Mouse (Mus musculus): ENCODE measurements around the gene Gpc6. TPM values are rescaled to one million over a fixed set of nuclear protein-coding genes. Genes with fewer than 3 reads are reported as not detected.

Gpc6 gene
- polyA plus RNA-seq, 1 experiment from 2014 or later, result 37.6 TPM

DNA sequence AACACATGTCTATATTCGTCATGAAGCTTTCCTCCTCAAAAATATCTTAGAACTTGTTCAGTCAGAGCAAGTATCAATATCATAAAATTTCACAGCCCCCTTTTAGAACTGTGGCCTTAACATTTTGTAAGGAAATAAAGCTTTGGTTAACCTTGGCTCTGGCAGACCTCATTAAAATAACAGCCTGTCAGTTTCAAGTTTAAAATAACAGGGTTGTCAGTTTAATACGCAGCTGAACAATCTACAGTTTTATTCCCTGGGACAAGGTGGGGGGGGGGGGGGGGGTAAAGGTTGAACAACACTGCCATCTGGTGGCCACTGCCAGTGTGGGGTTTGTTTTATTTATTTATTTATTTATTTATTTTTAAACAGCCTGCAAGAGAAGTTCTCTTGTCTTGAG, 1013.4 kb downstream of the Gpc6 start:
- H3K4me3 ChIP-seq (replicated peaks), result no peak overlapping the region
- no peaks in the 10 kb centered on the region for H3K4me1 ChIP-seq (replicated peaks)
- no peak overlapping the region for H3K4me2 ChIP-seq (replicated peaks)
- no peak overlapping the region for H3K9ac ChIP-seq
- ATAC-seq, result peak; percentile 31; the same call in 1 of the 2 replicates
- WGBS, result 18% methylated on average over 2 of the region's 2 CpGs
- no peak overlapping the region for H3K27ac ChIP-seq
- H3K27me3 ChIP-seq (replicated peaks), result no peaks in the 10 kb centered on the region
- H3K9me3 ChIP-seq, result no peaks in the 10 kb centered on the region
- H3K36me3 ChIP-seq, result no peaks in the 10 kb centered on the region

DNA sequence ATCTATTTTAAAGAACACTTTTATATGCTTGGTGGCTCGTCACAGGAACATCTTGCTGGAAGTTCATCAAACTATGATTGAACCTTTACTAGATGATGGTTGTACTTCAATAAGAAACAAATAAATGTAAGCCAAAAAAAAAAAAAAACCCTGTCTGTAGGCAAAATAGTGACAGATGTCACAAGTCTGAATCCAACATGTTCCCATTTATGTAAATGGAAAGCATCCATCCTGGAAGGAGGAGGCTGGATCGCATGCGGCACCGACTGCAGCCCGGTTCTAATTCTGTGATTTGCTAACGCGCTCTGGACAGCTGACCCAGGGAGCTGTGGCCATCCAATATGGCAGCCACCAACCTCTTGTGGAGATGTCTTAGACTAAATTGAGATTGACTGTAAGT, 1014.4 kb downstream of the Gpc6 start:
- no peaks in the 10 kb centered on the region for H3K4me1 ChIP-seq (replicated peaks)
- H3K9me3 ChIP-seq, result no peaks in the 10 kb centered on the region
- ATAC-seq, result no peak
- H3K4me3 ChIP-seq (replicated peaks), result no peak overlapping the region
- H3K36me3 ChIP-seq, result no peaks in the 10 kb centered on the region
- no peak overlapping the region for H3K9ac ChIP-seq
- no peak overlapping the region for H3K4me2 ChIP-seq (replicated peaks)
- WGBS, result 93% methylated on average over 7 of the region's 7 CpGs
- no peak overlapping the region for H3K27ac ChIP-seq
- no peaks in the 10 kb centered on the region for H3K27me3 ChIP-seq (replicated peaks)

DNA sequence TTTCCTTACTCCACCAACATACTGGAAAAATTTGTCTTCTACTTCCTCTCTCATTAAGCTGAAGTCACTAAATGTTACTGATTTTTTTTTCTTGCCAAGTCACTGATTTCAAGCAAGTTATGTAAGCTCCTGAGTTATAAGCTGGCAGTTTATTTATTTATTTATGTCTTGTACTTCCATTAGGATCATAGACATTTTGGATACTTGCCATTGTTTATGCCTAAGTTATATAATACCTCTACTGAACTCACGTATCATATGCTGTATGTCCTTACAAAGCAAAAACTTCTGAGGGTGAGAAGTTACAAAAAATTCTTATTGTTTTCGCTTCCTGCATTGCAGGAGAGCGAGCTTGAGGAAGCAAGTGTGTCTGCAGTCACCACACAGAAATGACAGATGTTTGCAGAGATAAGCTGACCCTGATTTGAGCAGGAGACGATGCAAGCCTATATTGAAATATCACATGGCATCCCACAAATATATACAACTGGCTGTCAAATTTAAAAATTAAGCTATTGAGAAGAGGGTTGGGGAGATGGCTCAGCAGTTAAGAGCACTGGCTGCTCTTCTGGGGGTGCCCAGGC, 1020.9 kb downstream of the Gpc6 start:
- no peak for ATAC-seq

DNA sequence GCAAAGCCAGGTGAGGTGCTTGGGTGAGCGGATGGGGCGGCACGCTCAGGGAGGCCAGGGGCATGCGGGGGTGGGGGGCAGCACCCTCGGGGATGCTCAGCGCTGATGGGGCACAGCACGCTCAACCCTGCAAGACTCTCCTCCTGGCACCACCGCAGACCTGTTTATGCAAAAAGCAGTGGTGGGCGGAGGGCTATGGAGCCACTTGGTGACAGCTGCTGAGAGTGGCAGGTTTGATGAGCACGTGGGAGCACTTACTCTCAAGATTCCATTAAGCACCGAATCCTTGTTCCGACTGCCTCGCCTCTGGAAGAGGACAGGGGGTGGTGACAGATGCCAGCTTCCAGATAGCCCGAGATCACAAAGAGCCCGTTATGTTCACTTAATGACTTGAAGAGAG, 1026.2 kb downstream of the Gpc6 start:
- no peak overlapping the region for H3K9ac ChIP-seq
- no peaks in the 10 kb centered on the region for H3K9me3 ChIP-seq
- no peak overlapping the region for H3K27ac ChIP-seq
- no peak overlapping the region for H3K4me2 ChIP-seq (replicated peaks)
- H3K36me3 ChIP-seq, result no peaks in the 10 kb centered on the region
- 73% methylated on average over 15 of the region's 15 CpGs for WGBS
- no peaks in the 10 kb centered on the region for H3K27me3 ChIP-seq (replicated peaks)
- H3K4me1 ChIP-seq (replicated peaks), result no peaks in the 10 kb centered on the region
- no peak overlapping the region for H3K4me3 ChIP-seq (replicated peaks)
- peak; percentile 34; the same call in 1 of the 2 replicates for ATAC-seq

More for the DNA sequence above, 1020.9 kb downstream of the Gpc6 start:
- Histone ChIP-seq H3K27me3 (replicated peaks) (no peaks in the 10 kb centered on the region), H3K9ac (no peak overlapping the region), H3K27ac (no peak overlapping the region), H3K4me2 (replicated peaks) (no peak overlapping the region), H3K4me1 (replicated peaks) (no peaks in the 10 kb centered on the region), H3K36me3 (no peaks in the 10 kb centered on the region), H3K4me3 (replicated peaks) (no peak overlapping the region), H3K9me3 (no peaks in the 10 kb centered on the region)
- 78% methylated on average over 4 of the region's 4 CpGs for WGBS

DNA sequence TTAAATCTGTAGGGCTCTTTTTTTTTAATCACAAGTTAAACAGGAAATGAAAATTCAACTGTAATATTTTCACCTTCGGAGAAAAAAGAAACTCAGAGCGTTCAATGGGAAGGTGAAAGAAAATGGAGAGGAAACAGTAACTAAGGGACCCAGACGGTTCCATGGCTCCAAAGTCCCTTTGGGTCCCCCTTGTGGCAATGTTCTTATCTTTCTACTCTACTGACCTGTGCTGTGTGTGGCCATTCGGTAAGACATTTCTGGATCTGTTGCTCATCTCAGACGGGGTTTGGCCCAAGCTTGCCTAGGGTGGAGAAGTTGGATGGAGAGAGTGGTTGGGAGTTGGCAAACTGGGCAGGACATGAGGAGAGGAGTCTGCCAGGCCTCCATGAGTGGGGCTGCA, 1026.6 kb downstream of the Gpc6 start:
- Histone ChIP-seq H3K36me3 (no peaks in the 10 kb centered on the region), H3K9me3 (no peaks in the 10 kb centered on the region), H3K27ac (no peak overlapping the region), H3K4me2 (replicated peaks) (no peak overlapping the region), H3K9ac (no peak overlapping the region), H3K4me3 (replicated peaks) (no peak overlapping the region), H3K27me3 (replicated peaks) (no peaks in the 10 kb centered on the region), H3K4me1 (replicated peaks) (no peaks in the 10 kb centered on the region)
- WGBS, result 55% methylated on average over 5 of the region's 5 CpGs
- ATAC-seq, result no peak

DNA sequence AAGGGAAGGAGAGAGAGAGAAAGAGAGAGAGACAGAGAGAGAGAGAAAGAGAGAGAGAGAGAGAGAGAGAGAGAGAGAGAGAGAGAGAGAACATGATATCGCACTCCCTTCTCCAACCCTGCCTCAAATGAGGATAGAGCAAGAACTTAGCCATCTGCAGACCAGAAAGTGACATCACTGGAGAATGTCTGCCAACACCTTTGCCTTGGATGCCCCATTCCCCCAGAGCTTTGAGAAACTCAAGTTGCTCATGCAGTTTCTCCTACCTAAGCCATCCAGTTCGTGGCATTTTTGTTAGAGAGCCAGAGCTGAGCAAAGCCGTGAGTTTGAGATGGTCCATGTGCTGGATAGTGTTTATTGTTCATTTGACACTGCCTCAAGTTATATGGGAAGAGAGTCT, 1030.9 kb downstream of the Gpc6 start:
- 75% methylated on average over 3 of the region's 3 CpGs for WGBS
- Histone ChIP-seq H3K4me2 (replicated peaks) (no peak overlapping the region), H3K36me3 (no peaks in the 10 kb centered on the region), H3K4me3 (replicated peaks) (no peak overlapping the region), H3K27ac (no peak overlapping the region), H3K9ac (no peak overlapping the region), H3K9me3 (no peaks in the 10 kb centered on the region), H3K27me3 (replicated peaks) (no peaks in the 10 kb centered on the region), H3K4me1 (replicated peaks) (no peaks in the 10 kb centered on the region)
- no peak for ATAC-seq

DNA sequence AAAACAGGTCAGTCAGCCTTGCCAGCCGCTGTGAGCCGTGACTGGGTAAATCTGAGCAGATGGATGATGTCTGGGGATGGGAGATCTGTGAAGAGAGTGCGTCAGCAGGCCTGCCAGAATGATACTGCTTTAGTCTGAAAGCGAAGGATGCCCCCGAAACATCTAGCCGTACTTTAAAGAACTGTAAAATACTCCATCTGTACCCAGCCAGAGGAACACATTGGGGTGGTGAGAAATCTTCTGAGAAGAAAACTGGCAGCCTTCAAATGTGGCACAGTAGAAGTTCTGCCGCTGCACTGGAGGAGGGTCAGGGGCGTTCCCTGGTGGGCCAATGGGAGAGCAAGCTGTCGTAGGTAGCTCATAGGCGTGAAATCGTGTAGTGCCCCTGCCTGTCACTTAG, 1033.3 kb downstream of the Gpc6 start:
- H3K4me1 ChIP-seq (replicated peaks), result no peaks in the 10 kb centered on the region
- H3K4me2 ChIP-seq (replicated peaks), result no peak overlapping the region
- H3K9ac ChIP-seq, result no peak overlapping the region
- no peak overlapping the region for H3K27ac ChIP-seq
- H3K27me3 ChIP-seq (replicated peaks), result no peaks in the 10 kb centered on the region
- WGBS, result 91% methylated on average over 11 of the region's 11 CpGs
- ATAC-seq, result no peak
- no peaks in the 10 kb centered on the region for H3K9me3 ChIP-seq
- no peak overlapping the region for H3K4me3 ChIP-seq (replicated peaks)
- no peaks in the 10 kb centered on the region for H3K36me3 ChIP-seq

DNA sequence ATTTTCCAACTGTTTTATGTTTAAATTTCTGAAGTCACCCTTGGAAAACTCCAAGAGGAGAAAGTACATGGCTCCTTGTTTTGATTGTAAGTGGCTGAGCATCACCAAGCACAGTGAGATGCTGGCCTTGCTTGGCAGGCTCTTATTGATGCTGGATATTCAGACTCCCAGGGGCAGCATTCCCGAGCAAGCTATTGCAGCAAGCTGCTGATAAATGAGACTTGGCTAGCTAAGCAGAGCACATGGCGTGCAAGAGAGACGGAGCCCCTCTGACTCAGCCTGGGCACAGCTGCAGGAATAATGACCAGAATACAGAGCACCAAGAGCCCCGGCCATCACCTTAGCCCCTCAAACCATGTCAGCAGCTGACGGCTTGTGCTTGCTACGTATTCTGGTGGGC, 1036.2 kb downstream of the Gpc6 start:
- 43% methylated on average over 6 of the region's 6 CpGs for WGBS
- no peak overlapping the region for H3K4me2 ChIP-seq (replicated peaks)
- no peak; the same call in 1 of the 2 replicates for ATAC-seq

DNA sequence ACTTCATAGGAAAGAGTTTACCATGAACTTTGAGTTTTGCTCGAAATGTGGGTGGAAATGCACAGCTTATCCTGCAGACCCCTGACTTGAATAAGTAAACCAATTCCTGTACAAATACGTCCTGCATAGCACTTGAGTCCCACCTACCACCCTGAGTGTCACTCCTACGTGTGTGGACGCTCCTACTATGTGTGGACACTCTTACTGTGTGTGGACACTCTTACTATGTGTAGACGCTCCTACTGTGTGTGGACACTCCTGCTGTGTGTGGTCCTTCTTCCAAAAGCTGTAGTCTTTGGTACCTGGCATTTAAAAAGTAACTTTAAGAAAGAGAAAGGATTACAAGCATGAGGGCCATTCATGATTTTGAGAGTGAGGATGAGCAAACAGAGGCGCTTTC, 1036.7 kb downstream of the Gpc6 start:
- no peak overlapping the region for H3K4me2 ChIP-seq (replicated peaks)
- no peaks in the 10 kb centered on the region for H3K9me3 ChIP-seq
- H3K36me3 ChIP-seq, result no peaks in the 10 kb centered on the region
- WGBS, result 84% methylated on average over 6 of the region's 6 CpGs
- ATAC-seq, result no peak
- no peak overlapping the region for H3K9ac ChIP-seq
- H3K4me1 ChIP-seq (replicated peaks), result no peaks in the 10 kb centered on the region
- H3K27me3 ChIP-seq (replicated peaks), result no peaks in the 10 kb centered on the region
- no peak overlapping the region for H3K4me3 ChIP-seq (replicated peaks)
- H3K27ac ChIP-seq, result no peak overlapping the region

More for the DNA sequence above, 1036.2 kb downstream of the Gpc6 start:
- Histone ChIP-seq H3K36me3 (no peaks in the 10 kb centered on the region), H3K9ac (no peak overlapping the region), H3K27me3 (replicated peaks) (no peaks in the 10 kb centered on the region), H3K4me3 (replicated peaks) (no peak overlapping the region), H3K27ac (no peak overlapping the region), H3K4me1 (replicated peaks) (no peaks in the 10 kb centered on the region), H3K9me3 (no peaks in the 10 kb centered on the region)

DNA sequence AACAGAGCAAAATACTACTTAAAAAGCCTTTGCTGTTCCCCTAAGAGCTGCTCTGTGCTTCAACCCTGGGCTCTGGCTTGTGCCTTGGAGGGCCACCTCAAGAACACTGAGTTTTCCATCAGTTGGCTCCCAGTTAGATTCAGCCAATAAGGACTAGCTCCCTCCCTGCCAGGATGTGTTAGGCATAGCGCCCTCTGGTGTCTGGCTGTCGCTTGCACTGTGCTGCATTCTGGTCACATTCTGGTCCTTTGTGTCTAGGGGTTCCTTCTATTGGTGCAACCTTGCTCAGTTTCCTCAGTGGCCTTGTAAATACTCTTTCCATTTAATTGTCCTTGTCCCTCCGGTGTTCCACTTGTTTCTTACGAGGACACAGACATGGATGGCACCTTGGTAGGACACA, 1037.3 kb downstream of the Gpc6 start:
- no peaks in the 10 kb centered on the region for H3K27me3 ChIP-seq (replicated peaks)
- H3K9me3 ChIP-seq, result no peaks in the 10 kb centered on the region
- no peak overlapping the region for H3K4me3 ChIP-seq (replicated peaks)
- H3K4me1 ChIP-seq (replicated peaks), result no peaks in the 10 kb centered on the region
- H3K36me3 ChIP-seq, result no peaks in the 10 kb centered on the region
- WGBS, result 70% methylated on average over 4 of the region's 4 CpGs
- H3K9ac ChIP-seq, result no peak overlapping the region
- no peak; the same call in 1 of the 2 replicates for ATAC-seq
- H3K27ac ChIP-seq, result no peak overlapping the region
- no peak overlapping the region for H3K4me2 ChIP-seq (replicated peaks)

DNA sequence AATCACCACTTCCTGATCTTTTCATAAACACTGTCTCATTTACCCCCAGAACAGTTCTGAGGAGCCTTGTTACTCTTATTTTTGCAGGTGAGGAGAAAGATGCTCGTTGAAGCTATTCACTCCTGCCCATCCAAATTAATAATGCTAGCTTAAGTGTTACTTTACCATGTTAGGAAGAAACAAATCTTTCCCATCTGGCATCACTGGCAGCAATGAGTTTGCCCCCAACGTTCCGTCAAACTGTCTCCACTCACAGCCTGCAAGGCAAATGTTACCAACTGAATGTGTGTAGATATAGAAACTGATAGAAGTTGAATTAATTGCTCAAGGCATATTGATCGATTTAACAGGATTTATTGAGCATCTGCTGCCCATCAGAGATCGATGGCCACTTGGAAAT, 1047.5 kb downstream of the Gpc6 start:
- Histone ChIP-seq H3K4me2 (replicated peaks) (no peak overlapping the region), H3K4me1 (replicated peaks) (no peaks in the 10 kb centered on the region), H3K36me3 (no peaks in the 10 kb centered on the region), H3K4me3 (replicated peaks) (no peak overlapping the region), H3K27ac (no peak overlapping the region), H3K9me3 (no peaks in the 10 kb centered on the region), H3K27me3 (replicated peaks) (no peaks in the 10 kb centered on the region), H3K9ac (no peak overlapping the region)
- no peak for ATAC-seq
- 88% methylated on average over 5 of the region's 5 CpGs for WGBS

DNA sequence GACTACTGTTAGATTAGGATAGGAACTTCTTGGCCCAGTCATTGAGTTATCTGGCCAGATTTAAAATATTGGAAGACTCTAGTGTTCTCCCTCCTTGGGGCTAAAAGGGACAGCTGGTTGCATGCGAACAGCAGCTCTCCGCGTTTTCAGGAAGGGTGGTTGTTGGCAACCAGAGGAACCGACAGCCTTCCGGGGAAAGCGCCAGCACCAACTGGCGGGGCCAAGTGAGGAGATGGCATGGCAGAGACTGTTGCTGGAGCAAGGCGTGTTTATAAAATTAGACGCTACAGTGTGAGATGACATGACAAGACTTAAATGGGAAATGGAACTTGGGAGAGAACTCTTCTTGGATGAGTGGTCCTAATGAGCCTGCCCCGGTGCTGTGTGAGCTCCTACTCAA, 1056.4 kb downstream of the Gpc6 start:
- no peak for ATAC-seq
- Histone ChIP-seq H3K4me2 (replicated peaks) (no peak overlapping the region), H3K27ac (no peak overlapping the region), H3K36me3 (no peaks in the 10 kb centered on the region), H3K4me3 (replicated peaks) (no peak overlapping the region), H3K9me3 (no peaks in the 10 kb centered on the region), H3K4me1 (replicated peaks) (no peaks in the 10 kb centered on the region), H3K27me3 (replicated peaks) (no peaks in the 10 kb centered on the region), H3K9ac (no peak overlapping the region)
- 92% methylated on average over 10 of the region's 10 CpGs for WGBS

DNA sequence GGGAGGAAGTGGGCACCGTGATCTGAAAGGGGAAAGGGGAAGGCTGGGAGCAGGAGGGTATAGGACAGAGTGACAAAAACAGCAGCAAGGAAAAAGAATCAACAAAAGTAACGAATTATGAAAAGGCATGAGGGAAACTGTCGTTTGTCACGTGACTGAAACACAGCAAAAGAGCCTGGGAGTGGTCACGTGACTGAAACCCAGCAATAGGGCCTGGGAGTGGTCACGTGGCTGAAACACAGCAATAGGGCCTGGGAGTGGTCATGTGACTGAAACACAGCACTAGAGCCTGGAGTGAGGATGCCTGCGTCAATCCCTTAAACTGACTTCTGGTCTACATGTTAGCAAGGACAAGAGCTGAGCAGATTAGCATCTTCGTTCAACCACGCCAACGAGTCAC, 1063.3 kb downstream of the Gpc6 start:
- no peaks in the 10 kb centered on the region for H3K36me3 ChIP-seq
- H3K27ac ChIP-seq, result no peak overlapping the region
- H3K9ac ChIP-seq, result no peak overlapping the region
- H3K4me2 ChIP-seq (replicated peaks), result no peak overlapping the region
- no peaks in the 10 kb centered on the region for H3K9me3 ChIP-seq
- H3K27me3 ChIP-seq (replicated peaks), result no peaks in the 10 kb centered on the region
- WGBS, result 87% methylated on average over 10 of the region's 10 CpGs
- H3K4me1 ChIP-seq (replicated peaks), result no peaks in the 10 kb centered on the region
- no peak overlapping the region for H3K4me3 ChIP-seq (replicated peaks)
- no peak for ATAC-seq

Measured in intestine, embryonic 15.5 days (tissue).